In the genomic region with DNA sequence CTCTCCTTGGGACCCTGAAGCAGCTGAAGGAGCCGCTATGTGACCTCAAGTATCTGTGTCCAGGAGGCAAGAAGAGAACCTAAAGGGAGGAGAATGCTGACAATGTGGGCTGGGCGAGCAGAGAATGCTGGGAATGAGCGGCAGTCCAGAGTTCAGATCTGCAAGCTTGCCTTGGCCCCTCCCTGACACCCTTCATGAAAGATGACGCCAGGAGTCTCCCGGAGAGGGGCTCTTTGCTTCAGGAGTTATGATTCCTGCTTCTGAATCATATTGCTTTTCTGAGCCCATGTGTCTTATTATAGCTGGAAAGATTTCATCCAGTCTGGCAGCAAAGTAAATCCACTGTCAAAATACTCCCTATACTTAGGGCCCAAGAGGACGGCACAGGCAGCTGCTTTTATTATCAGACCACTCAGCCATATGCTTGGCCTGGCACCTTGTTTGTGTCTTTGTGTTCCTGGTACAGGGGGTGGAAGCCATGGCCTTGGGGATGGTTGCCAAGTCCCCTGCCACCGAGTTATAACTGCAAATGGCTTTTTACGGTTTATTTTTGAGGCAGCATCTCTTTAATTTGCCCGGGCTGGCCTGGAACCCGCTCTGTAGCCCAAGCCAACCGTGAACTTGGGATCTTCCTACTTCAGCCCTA, we compare ENCODE assay signal across 10 mouse cellular contexts. TPM values are rescaled to one million over a fixed set of nuclear protein-coding genes. Genes with fewer than 3 reads are reported as not detected.
DNase-seq lines count a peak whose midpoint lies in the region; ATAC-seq lines count a peak whose summit lies in the region.
"Had no signal": no experiment of that assay in that cellular context is flagged by ENCODE, and none has a peak within 500 bp of the region (broad histone marks: within the 10 kb centered on the region; RNA-seq: fewer than 3 reads in every experiment).

No protein-coding gene starts in this region.

- H3K27me3 ChIP-seq in embryonic facial prominence, embryonic 15.5 days, result no peaks in the 10 kb centered on the region
- H3K27me3 ChIP-seq: limb, embryonic 13.5 days had no signal

- H3K27ac ChIP-seq in embryonic facial prominence, embryonic 15.5 days (replicated peaks), result peak overlapping the region; percentile 48
- H3K27ac ChIP-seq: limb, embryonic 13.5 days had no signal

- no peak overlapping the region for H3K4me3 ChIP-seq in embryonic facial prominence, embryonic 15.5 days (replicated peaks)
- H3K4me3 ChIP-seq: limb, embryonic 13.5 days had no signal

- H3K9me3 ChIP-seq in embryonic facial prominence, embryonic 15.5 days (replicated peaks), result no peaks in the 10 kb centered on the region
- H3K9me3 ChIP-seq: limb, embryonic 13.5 days had no signal

- intact Hi-C loops in left cerebral cortex, postnatal 14 days (cut with DNase I), result no loop called here

- WGBS in embryonic facial prominence, embryonic 15.5 days, result 46% methylated on average over 11 of the region's 11 CpGs

- H3K4me2 ChIP-seq in embryonic facial prominence, embryonic 15.5 days (replicated peaks), result no peak overlapping the region
- H3K4me2 ChIP-seq: limb, embryonic 13.5 days had no signal

- H3K4me1 ChIP-seq in embryonic facial prominence, embryonic 15.5 days, result peaks cover 11% of the 10 kb centered on the region

- ATAC-seq in embryonic facial prominence, embryonic 15.5 days (ENCODE audit: insufficient number of reproducible peaks, low FRiP score, low TSS enrichment, low read depth), result peak; percentile 43; the same call in 1 of the 2 replicates

- H3K9ac ChIP-seq in embryonic facial prominence, embryonic 15.5 days, result no peak overlapping the region
- H3K9ac ChIP-seq: limb, embryonic 13.5 days had no signal

- peak; percentile 19 for DNase-seq in adrenal gland, postnatal 10 days
- no peak for DNase-seq in adrenal gland, postnatal 25 days
- peak; percentile 20 to 32 for DNase-seq in left cerebral cortex, postnatal 14 days (ENCODE audit: low spot score in 2 of 2)
- DNase-seq in left cerebral cortex, adult 8-10 months (ENCODE audit: low spot score in 2 of 2), result no peak
- peak; percentile 62 for DNase-seq in kidney, postnatal 14 days
- DNase-seq in urinary bladder, postnatal 4 days (ENCODE audit: low spot score in 2 of 2), result no peak
- no peak for DNase-seq in T-cell, adult 2 months (ENCODE audit: low spot score)
- DNase-seq: gastrocnemius, postnatal 14 days had no signal

- no peaks in the 10 kb centered on the region for H3K36me3 ChIP-seq in embryonic facial prominence, embryonic 15.5 days
- H3K36me3 ChIP-seq: limb, embryonic 13.5 days had no signal

RNA-seq across cellular contexts. Expression of gene Grb2, which starts 25.8 kb away (rescaled TPM):
- total RNA-seq in adrenal gland, postnatal 10 days (2021), result 100 to 1,000 TPM in 1 of 2 experiments, 10 to 100 TPM in 1; 99.1 to 104 TPM
- 109 and 166 TPM in 2 replicates for total RNA-seq in adrenal gland, postnatal 25 days (2021)
- total RNA-seq in left cerebral cortex, postnatal 14 days (2021), result 100 to 1,000 TPM; 183 to 190 TPM
- total RNA-seq in left cerebral cortex, adult 8-10 months (2022), result 100 to 1,000 TPM; 206 to 217 (median 212) TPM
- 94.9 and 114 TPM in 2 replicates for polyA plus RNA-seq in embryonic facial prominence, embryonic 15.5 days (2015; fragmentation: Nextera tagmentation; extraction: Ambion mirVana)

RNA-seq across cellular contexts. Expression of gene Tmem94, which starts 31.1 kb away (rescaled TPM):
- 10 to 100 TPM; 62.0 to 79.6 TPM for total RNA-seq in adrenal gland, postnatal 10 days (2021)
- total RNA-seq in adrenal gland, postnatal 25 days (2021), result 80.9 and 114 TPM in 2 replicates
- 10 to 100 TPM; 48.1 to 51.4 TPM for total RNA-seq in left cerebral cortex, postnatal 14 days (2021)
- total RNA-seq in left cerebral cortex, adult 8-10 months (2022), result 10 to 100 TPM; 58.1 to 66.3 (median 62.9) TPM
- polyA plus RNA-seq in embryonic facial prominence, embryonic 15.5 days (2015; fragmentation: Nextera tagmentation; extraction: Ambion mirVana), result 24.2 and 25.0 TPM in 2 replicates

Comparison
In these comparisons a context has a peak if more than half of its experiments do, and no peak if none do; other contexts are left out.
1. DNase-seq: peak in adrenal gland, postnatal 10 days (single experiment), left cerebral cortex, postnatal 14 days (2 of 2) and kidney, postnatal 14 days (single experiment); none in adrenal gland, postnatal 25 days (single experiment), left cerebral cortex, adult 8-10 months (0 of 2), urinary bladder, postnatal 4 days (0 of 2) and T-cell, adult 2 months (single experiment).